Mouse (Mus musculus) heart, adult 8-10 months (tissue): ENCODE data around the gene Wnt11. TPM values are rescaled to one million over a fixed set of nuclear protein-coding genes. Genes with fewer than 3 reads are reported as not detected.
A peak's percentile ranks its signal among the peaks of the same experiment; 100 is the strongest.

Experiments
- DNase-seq: peaks from one replicate; pipeline ENCODE4 v3.0.0; 2022; ENCODE audit warnings: low spot score
- total RNA-seq, 4 experiments: library from RNA; stranded (reverse); gene quantifications; 2 replicates each; pipeline ENCODE4 v1.2.4; 2022

Wnt11 gene
- total RNA-seq, 4 experiments from 2014 or later, result 4.2 to 7.8 (median 6.4) TPM

- no peak for DNase-seq
Observed at GRCm38 (mm10) chr7:98863969-98864718, 29.2 kb downstream of the Wnt11 start.

- DNase-seq, result no peak
Observed at GRCm38 (mm10) chr7:98867053-98867793, 32.3 kb downstream of the Wnt11 start.

- no peak for DNase-seq
Observed at GRCm38 (mm10) chr7:98867794-98868150, 32.9 kb downstream of the Wnt11 start.

GRCm38 (mm10) chr7:98869070-98869469 lies 34.2 kb downstream of the Wnt11 start:
- DNase-seq, result no peak

GRCm38 (mm10) chr7:98870791-98871190 lies 35.9 kb downstream of the Wnt11 start:
- DNase-seq, result no peak

GRCm38 (mm10) chr7:98871882-98872281 lies 37.0 kb downstream of the Wnt11 start:
- no peak for DNase-seq

GRCm38 (mm10) chr7:98873316-98873715 lies 38.4 kb downstream of the Wnt11 start:
- DNase-seq, result no peak

GRCm38 (mm10) chr7:98874411-98874951 lies 39.6 kb downstream of the Wnt11 start:
- no peak for DNase-seq

- DNase-seq, result no peak
Observed at GRCm38 (mm10) chr7:98875390-98875990, 40.6 kb downstream of the Wnt11 start.

GRCm38 (mm10) chr7:98876119-98876518 lies 41.2 kb downstream of the Wnt11 start:
- DNase-seq, result no peak

- no peak for DNase-seq
Observed at GRCm38 (mm10) chr7:98879176-98879575, 44.3 kb downstream of the Wnt11 start.

- no peak for DNase-seq
Observed at GRCm38 (mm10) chr7:98881887-98882286, 47.0 kb downstream of the Wnt11 start.

- DNase-seq, result no peak
Observed at GRCm38 (mm10) chr7:98887811-98888261, 52.9 kb downstream of the Wnt11 start.

- no peak for DNase-seq
Observed at GRCm38 (mm10) chr7:98888810-98889209, 53.9 kb downstream of the Wnt11 start.

GRCm38 (mm10) chr7:98889211-98889610 lies 54.3 kb downstream of the Wnt11 start:
- DNase-seq, result no peak

GRCm38 (mm10) chr7:98893144-98893543 lies 58.2 kb downstream of the Wnt11 start:
- DNase-seq, result no peak

GRCm38 (mm10) chr7:98894305-98894704 lies 59.4 kb downstream of the Wnt11 start:
- DNase-seq, result no peak

- no peak for DNase-seq
Observed at GRCm38 (mm10) chr7:98894768-98895167, 59.9 kb downstream of the Wnt11 start.

- DNase-seq, result peak; percentile 42
Observed at GRCm38 (mm10) chr7:98895501-98896095, 60.7 kb downstream of the Wnt11 start.

- DNase-seq, result no peak
Observed at GRCm38 (mm10) chr7:98897323-98897722, 62.4 kb downstream of the Wnt11 start.

- peak; percentile 59 for DNase-seq
Observed at GRCm38 (mm10) chr7:98899815-98900214, 64.9 kb downstream of the Wnt11 start.

GRCm38 (mm10) chr7:98901120-98901519 lies 66.2 kb downstream of the Wnt11 start:
- DNase-seq, result no peak
